Mouse (Mus musculus) ES-E14 (cell line): ENCODE measurements around the gene Irf2bp2.

ENCODE experiments used
- CHD2 ChIP-seq: IDR thresholded peaks from 2 replicates; pipeline ENCODE4 v1.6.1; 2014; ENCODE audit warnings: mild to moderate bottlenecking, low read depth, low read length, inconsistent platforms
- HCFC1 ChIP-seq: IDR thresholded peaks from 2 replicates; pipeline ENCODE4 v1.6.1; 2012; ENCODE audit warnings: low read length, inconsistent platforms, borderline replicate concordance; ENCODE audit not compliant: insufficient read depth
- MAFK ChIP-seq: IDR thresholded peaks from 2 replicates; pipeline ENCODE4 v1.6.1; 2014; ENCODE audit warnings: mild to moderate bottlenecking, low read depth, low read length, inconsistent platforms; ENCODE audit not compliant: insufficient read depth
- ZNF384 ChIP-seq: IDR thresholded peaks from 2 replicates; pipeline ENCODE4 v1.6.1; 2012; ENCODE audit warnings: low read depth, low read length, inconsistent platforms

DNA sequence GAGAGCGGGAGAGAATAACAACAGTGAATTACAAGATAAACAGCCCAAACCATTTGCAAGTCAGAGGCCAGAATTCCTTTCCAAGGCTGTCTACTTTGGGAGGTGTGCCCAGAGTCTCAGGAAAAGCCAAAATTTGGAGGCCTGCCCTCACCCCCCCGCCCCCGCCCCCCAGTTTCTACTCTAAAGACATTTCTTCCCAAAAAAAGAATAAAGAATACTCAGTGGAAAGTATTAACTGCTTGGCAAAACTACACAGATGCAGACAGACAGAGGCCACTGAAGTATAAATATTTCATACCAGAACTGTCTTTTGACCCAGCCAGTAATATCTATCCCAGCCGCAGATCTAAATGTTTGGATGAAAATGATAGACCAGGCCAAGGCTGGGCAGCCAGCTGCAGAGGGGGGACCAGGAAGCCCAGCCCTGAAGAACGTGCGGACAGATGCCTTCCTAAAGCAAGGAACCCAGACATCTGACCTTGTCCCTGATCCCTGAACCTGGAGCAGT is 40.8 kb upstream of the Irf2bp2 start:
- no peak for TF ChIP-seq CHD2
- TF ChIP-seq ZNF384 = no peak
- no peak for TF ChIP-seq HCFC1
- TF ChIP-seq MAFK = no peak
